Mouse (Mus musculus): ENCODE results near the gene Opcml. TPM values are rescaled to one million over a fixed set of nuclear protein-coding genes. Genes with fewer than 3 reads are reported as not detected.

The Opcml gene
- polyA plus RNA-seq, 1 experiment from 2014 or later, result 0.97 TPM

DNA sequence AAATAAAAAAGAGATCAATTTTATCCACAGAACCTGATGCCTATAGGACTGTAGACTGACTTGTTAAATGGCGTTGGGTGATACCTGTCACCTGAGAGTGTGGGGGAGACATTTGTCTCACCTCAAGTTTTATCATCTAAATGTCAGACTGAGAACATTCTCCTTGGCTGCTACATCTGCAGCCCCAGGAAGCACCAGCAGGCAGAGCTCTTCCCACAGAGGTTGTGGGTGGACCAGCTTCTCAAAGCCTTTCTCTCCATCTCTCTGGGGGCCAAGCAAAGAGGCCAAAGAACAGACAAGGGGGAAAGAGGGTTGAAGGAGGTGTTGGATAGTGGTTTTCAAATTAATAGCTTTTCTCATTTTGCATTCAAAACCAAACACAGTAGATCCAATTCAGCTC lies 998.9 kb downstream of the Opcml start:
- Histone ChIP-seq H3K27me3 (ENCODE audit: insufficient read depth, low read length) (no peaks in the 10 kb centered on the region), H3K27ac (no peak overlapping the region), H3K36me3 (ENCODE audit: insufficient read depth, low read length) (no peaks in the 10 kb centered on the region), H3K9me3 (replicated peaks; ENCODE audit: low read length) (no peaks in the 10 kb centered on the region), H3K4me2 (ENCODE audit: low read length) (no peak overlapping the region), H3K9ac (ENCODE audit: low read depth, low read length) (no peak overlapping the region), H3K4me3 (replicated peaks; ENCODE audit: low read depth, low read length) (no peak overlapping the region), H3K4me1 (replicated peaks; ENCODE audit: insufficient read depth, low read length) (no peaks in the 10 kb centered on the region)
- WGBS, result 73% methylated on average over 1 of the region's 1 CpGs
- ATAC-seq (replicated peaks; ENCODE audit: low FRiP score, low read depth) (no peak), DNase-seq (ENCODE audit: low spot score) (no peak)
- TF ChIP-seq CTCF (IDR thresholded peaks at IDR 0.05; ENCODE audit: low read depth), result no peak

DNA sequence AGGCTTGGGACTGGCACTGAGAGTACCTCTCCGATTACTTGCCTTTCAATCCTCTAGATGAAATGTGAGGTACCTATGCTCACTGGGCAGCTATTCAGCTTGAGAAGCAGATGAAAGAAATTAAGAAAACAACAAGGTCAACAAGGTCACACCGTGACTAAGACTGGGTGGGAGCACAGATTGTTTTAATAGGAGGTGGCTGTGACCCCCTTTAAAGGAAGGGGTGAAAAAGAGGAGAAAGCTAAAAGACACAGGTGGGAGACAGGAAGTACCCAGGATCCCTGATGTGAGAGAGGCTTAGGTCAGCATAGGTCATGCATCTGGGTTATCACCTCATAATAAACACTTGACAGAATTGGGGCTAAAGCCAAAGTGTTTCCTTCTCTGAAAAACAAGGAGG lies 1009.5 kb downstream of the Opcml start:
- DNase-seq (ENCODE audit: low spot score) (no peak), ATAC-seq (replicated peaks; ENCODE audit: low FRiP score, low read depth) (no peak)
- H3K9ac ChIP-seq (ENCODE audit: low read depth, low read length), result no peak overlapping the region
- no peaks in the 10 kb centered on the region for H3K4me1 ChIP-seq (replicated peaks; ENCODE audit: insufficient read depth, low read length)
- 16% methylated on average over 2 of the region's 2 CpGs for WGBS
- no peak overlapping the region for H3K4me2 ChIP-seq (ENCODE audit: low read length)
- no peak overlapping the region for H3K4me3 ChIP-seq (replicated peaks; ENCODE audit: low read depth, low read length)
- H3K9me3 ChIP-seq (replicated peaks; ENCODE audit: low read length), result no peaks in the 10 kb centered on the region
- no peaks in the 10 kb centered on the region for H3K36me3 ChIP-seq (ENCODE audit: insufficient read depth, low read length)
- TF ChIP-seq CTCF (IDR thresholded peaks at IDR 0.05; ENCODE audit: low read depth), result no peak
- H3K27me3 ChIP-seq (ENCODE audit: insufficient read depth, low read length), result no peaks in the 10 kb centered on the region
- H3K27ac ChIP-seq, result no peak overlapping the region

DNA sequence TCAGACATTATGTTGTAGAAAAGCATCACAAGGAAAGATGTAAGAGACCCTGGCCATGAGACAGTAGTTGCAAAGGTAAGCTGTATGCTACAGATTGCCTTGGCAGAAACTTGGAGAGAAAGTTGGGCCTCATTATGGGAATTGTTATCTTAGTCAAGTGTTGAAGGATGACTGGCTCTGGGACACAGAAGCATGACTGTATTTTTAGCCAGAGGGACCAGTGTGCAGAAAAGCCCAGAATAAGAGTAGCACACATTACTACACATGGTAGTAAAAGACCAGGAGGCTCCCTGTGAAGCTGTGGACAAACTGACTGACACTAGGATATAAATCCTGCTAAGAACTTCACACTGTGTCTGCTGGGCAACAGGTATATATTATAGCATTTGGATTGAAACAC lies 1016.1 kb downstream of the Opcml start:
- no peak overlapping the region for H3K27ac ChIP-seq
- H3K9ac ChIP-seq (ENCODE audit: low read depth, low read length), result no peak overlapping the region
- no peak overlapping the region for H3K4me2 ChIP-seq (ENCODE audit: low read length)
- TF ChIP-seq CTCF (IDR thresholded peaks at IDR 0.05; ENCODE audit: low read depth), result no peak
- DNase-seq (ENCODE audit: low spot score) (no peak), ATAC-seq (replicated peaks; ENCODE audit: low FRiP score, low read depth) (no peak)
- H3K4me3 ChIP-seq (replicated peaks; ENCODE audit: low read depth, low read length), result no peak overlapping the region
- H3K4me1 ChIP-seq (replicated peaks; ENCODE audit: insufficient read depth, low read length), result no peaks in the 10 kb centered on the region
- H3K36me3 ChIP-seq (ENCODE audit: insufficient read depth, low read length), result no peaks in the 10 kb centered on the region
- H3K9me3 ChIP-seq (replicated peaks; ENCODE audit: low read length), result no peaks in the 10 kb centered on the region
- no peaks in the 10 kb centered on the region for H3K27me3 ChIP-seq (ENCODE audit: insufficient read depth, low read length)

DNA sequence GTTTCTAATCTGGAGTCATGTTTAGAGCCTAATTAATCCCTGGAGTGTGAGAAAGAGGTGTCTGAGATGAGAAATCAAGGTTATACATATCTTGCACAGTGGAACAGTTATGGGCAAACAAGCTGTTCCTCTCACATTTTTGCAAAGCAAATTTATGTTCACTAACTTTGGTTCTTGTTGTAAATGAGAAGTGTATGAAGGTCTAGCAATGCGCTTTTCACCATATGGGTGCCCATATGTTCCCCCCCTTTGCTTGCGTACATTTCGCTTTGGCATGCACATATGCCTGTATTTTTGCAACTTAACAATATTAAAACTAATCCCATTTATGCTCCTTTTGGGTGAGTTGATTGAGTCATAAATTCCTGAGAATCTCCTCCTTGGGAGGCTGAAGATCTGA lies 1031.5 kb downstream of the Opcml start:
- no peak for TF ChIP-seq CTCF (IDR thresholded peaks at IDR 0.05; ENCODE audit: low read depth)
- WGBS, result 97% methylated on average over 3 of the region's 3 CpGs
- no peak for ATAC-seq (replicated peaks; ENCODE audit: low FRiP score, low read depth)

DNA sequence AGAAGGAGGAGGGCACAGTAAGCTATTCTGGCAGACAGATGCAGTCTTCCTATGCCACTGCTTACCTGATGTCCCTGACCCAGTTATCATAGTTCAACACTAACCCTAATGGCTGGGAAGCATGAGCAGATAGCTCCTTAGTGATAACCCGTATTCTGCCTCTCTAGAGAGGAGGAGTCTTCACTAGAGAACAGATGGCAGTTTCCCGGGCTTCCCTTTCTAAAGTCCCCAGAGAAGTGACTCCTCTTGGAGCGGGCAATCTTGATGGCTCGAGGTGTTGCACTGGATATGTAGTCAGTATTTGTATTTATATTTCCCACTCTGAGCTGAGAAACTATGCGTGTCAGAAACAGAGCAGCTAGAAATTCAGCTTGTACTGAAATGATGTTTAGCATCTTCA lies 1031.9 kb downstream of the Opcml start:
- Histone ChIP-seq H3K4me3 (replicated peaks; ENCODE audit: low read depth, low read length) (no peak overlapping the region), H3K36me3 (ENCODE audit: insufficient read depth, low read length) (no peaks in the 10 kb centered on the region), H3K27ac (no peak overlapping the region), H3K4me1 (replicated peaks; ENCODE audit: insufficient read depth, low read length) (no peaks in the 10 kb centered on the region), H3K4me2 (ENCODE audit: low read length) (no peak overlapping the region), H3K9ac (ENCODE audit: low read depth, low read length) (no peak overlapping the region), H3K27me3 (ENCODE audit: insufficient read depth, low read length) (no peaks in the 10 kb centered on the region), H3K9me3 (replicated peaks; ENCODE audit: low read length) (no peaks in the 10 kb centered on the region)
- 76% methylated on average over 5 of the region's 5 CpGs for WGBS
- ATAC-seq (replicated peaks; ENCODE audit: low FRiP score, low read depth) (no peak), DNase-seq (ENCODE audit: low spot score) (no peak)
- TF ChIP-seq CTCF (IDR thresholded peaks at IDR 0.05; ENCODE audit: low read depth), result no peak

More for the DNA sequence above, 1031.5 kb downstream of the Opcml start:
- no peak for DNase-seq (ENCODE audit: low spot score)
- Histone ChIP-seq H3K36me3 (ENCODE audit: insufficient read depth, low read length) (no peaks in the 10 kb centered on the region), H3K4me2 (ENCODE audit: low read length) (no peak overlapping the region), H3K27ac (no peak overlapping the region), H3K9me3 (replicated peaks; ENCODE audit: low read length) (no peaks in the 10 kb centered on the region), H3K4me3 (replicated peaks; ENCODE audit: low read depth, low read length) (no peak overlapping the region), H3K4me1 (replicated peaks; ENCODE audit: insufficient read depth, low read length) (no peaks in the 10 kb centered on the region), H3K27me3 (ENCODE audit: insufficient read depth, low read length) (no peaks in the 10 kb centered on the region), H3K9ac (ENCODE audit: low read depth, low read length) (no peak overlapping the region)

DNA sequence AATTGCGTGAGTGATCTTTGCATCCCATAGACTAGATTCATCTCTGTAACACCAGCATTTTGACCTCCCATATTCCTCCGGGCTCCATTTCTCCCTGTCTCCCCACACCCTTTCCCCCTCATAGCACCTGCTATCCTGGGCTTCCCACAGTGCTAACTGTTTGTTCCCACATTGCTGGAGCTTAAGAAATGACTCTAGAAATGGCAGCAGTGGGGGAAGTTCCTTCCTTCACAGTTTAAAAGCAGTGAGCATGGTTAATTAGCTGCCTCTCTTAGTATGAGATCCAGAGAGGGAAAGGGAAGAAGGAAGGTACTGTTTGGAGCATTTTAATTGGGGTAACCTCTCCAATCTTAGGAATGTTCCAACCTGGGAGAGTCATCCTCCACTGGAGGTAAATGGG lies 1035.2 kb downstream of the Opcml start:
- TF ChIP-seq CTCF (IDR thresholded peaks at IDR 0.05; ENCODE audit: low read depth), result no peak
- Histone ChIP-seq H3K27ac (no peak overlapping the region), H3K36me3 (ENCODE audit: insufficient read depth, low read length) (no peaks in the 10 kb centered on the region), H3K4me1 (replicated peaks; ENCODE audit: insufficient read depth, low read length) (no peaks in the 10 kb centered on the region), H3K4me2 (ENCODE audit: low read length) (no peak overlapping the region), H3K4me3 (replicated peaks; ENCODE audit: low read depth, low read length) (no peak overlapping the region), H3K9ac (ENCODE audit: low read depth, low read length) (no peak overlapping the region), H3K9me3 (replicated peaks; ENCODE audit: low read length) (no peaks in the 10 kb centered on the region), H3K27me3 (ENCODE audit: insufficient read depth, low read length) (no peaks in the 10 kb centered on the region)
- DNase-seq (ENCODE audit: low spot score) (no peak), ATAC-seq (replicated peaks; ENCODE audit: low FRiP score, low read depth) (no peak)
- 92% methylated on average over 2 of the region's 2 CpGs for WGBS

DNA sequence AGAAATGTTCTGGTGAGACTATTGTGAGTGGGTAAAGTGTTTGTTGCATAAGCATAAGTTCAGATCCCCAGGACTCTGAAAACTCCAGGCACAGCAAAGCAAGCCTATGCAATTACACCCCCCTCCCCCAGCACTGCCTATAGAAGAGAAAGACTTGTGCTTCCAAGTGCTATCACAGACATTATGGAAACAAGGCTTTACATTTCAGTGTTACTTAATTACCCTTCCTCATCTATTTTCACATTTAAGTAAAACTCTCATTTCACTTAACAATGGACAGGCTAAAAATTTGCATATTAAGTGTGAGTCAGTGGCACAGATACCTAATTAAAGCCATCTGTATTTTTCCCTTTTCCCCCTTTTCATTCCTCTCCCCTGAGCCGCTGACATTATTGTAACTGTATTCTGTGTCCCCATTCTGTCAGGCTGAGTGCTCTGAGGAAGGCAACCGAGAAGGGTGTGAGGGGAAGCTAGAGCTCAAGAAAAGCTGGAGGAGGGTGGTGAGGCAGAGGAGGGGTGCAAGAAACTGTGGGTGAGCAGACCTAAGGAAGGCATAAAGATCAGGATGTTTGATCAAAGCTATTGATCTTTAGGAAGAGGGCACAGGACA lies 1055.5 kb downstream of the Opcml start:
- H3K4me2 ChIP-seq (ENCODE audit: low read length), result no peak overlapping the region
- no peak overlapping the region for H3K27ac ChIP-seq
- H3K9ac ChIP-seq (ENCODE audit: low read depth, low read length), result no peak overlapping the region
- H3K4me3 ChIP-seq (replicated peaks; ENCODE audit: low read depth, low read length), result no peak overlapping the region
- H3K27me3 ChIP-seq (ENCODE audit: insufficient read depth, low read length), result no peaks in the 10 kb centered on the region
- H3K9me3 ChIP-seq (replicated peaks; ENCODE audit: low read length), result no peaks in the 10 kb centered on the region
- no peak for TF ChIP-seq CTCF (IDR thresholded peaks at IDR 0.05; ENCODE audit: low read depth)
- no peak for ATAC-seq (replicated peaks; ENCODE audit: low FRiP score, low read depth)
- H3K36me3 ChIP-seq (ENCODE audit: insufficient read depth, low read length), result no peaks in the 10 kb centered on the region
- H3K4me1 ChIP-seq (replicated peaks; ENCODE audit: insufficient read depth, low read length), result no peaks in the 10 kb centered on the region
- WGBS, result 51% methylated on average over 2 of the region's 2 CpGs
- no peak for DNase-seq (ENCODE audit: low spot score)

Measured in kidney, postnatal 0 days (tissue).